Mouse (Mus musculus) macrophage (primary cell): Measurements from ENCODE around the gene Nf2. TPM values are rescaled to one million over a fixed set of nuclear protein-coding genes. Genes with fewer than 3 reads are reported as not detected.
"Not testable (repeated sequence)": the region's sequence is repeated elsewhere in the genome, so short reads cannot be mapped to it uniquely, and the experiment has no call there.

Experiments used
- H3K27ac ChIP-seq: fragments of 350-480 bp; formaldehyde crosslinking; 2 replicates; pipeline ENCODE4 v1.9.0; 2021
- H3K36me3 ChIP-seq: fragments of 350-480 bp; formaldehyde crosslinking; 2 replicates; pipeline ENCODE4 v1.9.0; 2021; ENCODE audit errors: inconsistent target
- H3K4me3 ChIP-seq: fragments of 350-480 bp; formaldehyde crosslinking; 2 replicates; pipeline ENCODE4 v1.9.0; 2021; ENCODE audit errors: inconsistent target
- H3K79me2 ChIP-seq: fragments of 350-480 bp; formaldehyde crosslinking; 2 replicates; pipeline ENCODE4 v1.9.0; 2021; ENCODE audit errors: inconsistent target
- WGBS: methylation state at CpG from one replicate; pipeline ENCODE4 v1.1.7; 2026; ENCODE audit warnings: inconsistent platforms; ENCODE audit not compliant: missing documents; 5-methylcytosine and 5-hydroxymethylcytosine counted together
- polyA plus RNA-seq: library from polyadenylated mRNA; stranded (reverse); fragments of 250-400 nt; gene quantifications from 3 replicates; pipeline ENCODE4 v1.2.4, GENCODE M21; 2018; ENCODE audit warnings: inconsistent platforms

Gene Nf2
- polyA plus RNA-seq, 1 experiment from 2014 or later, result 60.3 TPM

DNA sequence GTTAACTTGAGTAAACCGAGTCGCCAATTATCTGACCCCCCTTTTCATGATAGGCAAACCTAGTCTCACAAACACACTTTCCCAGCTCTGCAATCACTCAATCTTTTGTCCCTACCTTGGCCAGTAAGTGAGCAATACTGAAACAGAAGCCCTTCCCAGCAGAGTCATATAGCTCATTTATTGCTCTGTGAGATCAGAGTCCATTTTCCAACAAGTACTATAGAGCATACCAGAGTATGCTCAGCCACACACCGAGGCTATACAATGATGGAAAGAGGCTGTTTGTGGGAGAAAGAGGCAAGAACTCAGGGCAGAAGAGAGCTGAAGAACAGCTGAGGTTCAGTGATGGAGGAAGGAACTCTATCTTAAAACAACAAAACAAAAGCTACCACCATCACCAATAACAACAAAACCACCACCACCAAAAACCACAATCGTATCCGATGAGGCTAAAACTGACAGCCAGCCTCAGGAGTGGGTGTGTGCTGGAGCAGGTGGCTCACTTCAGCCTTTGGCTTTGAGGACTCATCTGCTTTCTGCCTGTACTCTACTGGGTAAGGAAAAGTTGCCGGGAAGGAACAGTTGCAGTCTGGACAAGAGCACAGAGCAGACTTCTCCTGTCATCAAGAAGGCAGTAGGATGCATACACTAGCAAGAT is 25.6 kb downstream of the Nf2 start:
- Histone ChIP-seq H3K4me3 (no peak overlapping the region), H3K79me2 (peaks cover 50% of the 10 kb centered on the region)
- 82% methylated on average over 6 of the region's 6 CpGs for WGBS

DNA sequence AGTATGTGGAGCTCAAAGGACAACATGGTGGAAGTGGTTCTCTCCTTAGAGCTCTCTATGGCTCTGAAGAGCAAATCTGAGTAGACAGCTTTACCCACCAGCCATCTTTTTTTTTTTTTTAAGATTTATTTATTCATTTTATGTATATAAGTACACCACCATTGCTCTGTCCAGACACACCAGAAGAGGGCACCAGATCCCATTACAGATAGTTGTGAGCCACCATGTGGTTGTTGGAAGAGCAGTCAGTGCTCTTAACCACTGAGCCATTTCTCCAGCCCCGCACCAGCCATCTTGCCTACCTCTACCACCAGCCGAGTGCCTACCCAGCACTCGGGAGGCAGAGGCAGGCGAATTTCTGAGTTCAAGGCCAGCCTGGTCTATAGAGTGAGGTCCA is 26.9 kb downstream of the Nf2 start:
- WGBS, result 84% methylated on average over 4 of the region's 4 CpGs
- not testable (repeated sequence) for H3K4me3 ChIP-seq, H3K27ac ChIP-seq
- Histone ChIP-seq H3K79me2 (peaks cover 36% of the 10 kb centered on the region), H3K36me3 (peaks cover 16% of the 10 kb centered on the region; the same call in 1 of the 2 replicates)

More for the DNA sequence above, 25.6 kb downstream of the Nf2 start:
- H3K27ac ChIP-seq, result no peak overlapping the region
- peaks cover 10% of the 10 kb centered on the region; the same call in 1 of the 2 replicates for H3K36me3 ChIP-seq

DNA sequence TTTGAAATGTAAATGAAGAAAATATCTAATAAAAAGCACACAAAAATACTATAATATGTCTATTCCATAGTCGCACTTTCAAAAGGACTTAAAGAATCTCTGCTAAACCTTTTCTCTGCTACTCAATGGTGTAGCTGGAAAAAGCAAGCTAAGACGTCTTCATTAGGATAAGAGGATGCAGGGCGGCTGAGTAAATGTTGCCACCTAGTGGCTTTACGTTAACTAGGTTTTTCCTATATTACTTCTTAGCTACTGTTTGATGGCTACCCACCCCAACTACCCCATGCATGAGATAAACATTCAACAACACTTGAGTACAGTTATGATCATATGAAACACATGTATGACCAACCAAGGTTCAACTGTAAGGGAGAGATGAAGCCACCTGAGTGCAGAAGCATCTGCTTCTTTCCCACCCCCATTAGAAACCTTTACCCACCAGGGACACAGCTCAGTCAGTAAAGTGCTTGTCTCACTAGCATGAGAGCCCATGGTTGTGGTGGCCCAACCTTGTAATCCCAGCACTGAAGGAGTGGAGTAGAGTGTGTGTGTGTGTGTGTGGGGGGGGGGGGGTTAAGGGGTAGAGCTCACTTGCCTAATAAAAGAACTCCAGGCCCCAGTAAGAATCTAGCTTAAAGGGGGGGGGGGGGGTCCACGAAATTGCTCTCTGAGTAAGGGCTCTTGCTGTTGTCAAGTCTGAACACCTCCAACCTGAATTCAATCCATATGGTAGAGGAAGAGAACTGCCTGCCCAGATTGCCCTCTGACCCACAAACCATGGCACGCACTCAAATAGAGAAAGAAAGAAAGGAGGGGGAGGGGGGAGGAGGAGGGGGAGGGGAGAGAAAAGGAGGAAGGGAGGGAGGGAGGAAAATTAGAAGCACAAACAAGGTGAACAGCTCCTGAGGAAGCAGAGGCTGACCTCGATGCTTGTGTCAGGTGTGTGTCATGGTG is 27.6 kb downstream of the Nf2 start:
- no peak overlapping the region for H3K4me3 ChIP-seq
- 86% methylated on average over 5 of the region's 7 CpGs for WGBS
- H3K79me2 ChIP-seq, result peaks cover 31% of the 10 kb centered on the region
- no peak overlapping the region for H3K27ac ChIP-seq
- peaks cover 16% of the 10 kb centered on the region; the same call in 1 of the 2 replicates for H3K36me3 ChIP-seq

DNA sequence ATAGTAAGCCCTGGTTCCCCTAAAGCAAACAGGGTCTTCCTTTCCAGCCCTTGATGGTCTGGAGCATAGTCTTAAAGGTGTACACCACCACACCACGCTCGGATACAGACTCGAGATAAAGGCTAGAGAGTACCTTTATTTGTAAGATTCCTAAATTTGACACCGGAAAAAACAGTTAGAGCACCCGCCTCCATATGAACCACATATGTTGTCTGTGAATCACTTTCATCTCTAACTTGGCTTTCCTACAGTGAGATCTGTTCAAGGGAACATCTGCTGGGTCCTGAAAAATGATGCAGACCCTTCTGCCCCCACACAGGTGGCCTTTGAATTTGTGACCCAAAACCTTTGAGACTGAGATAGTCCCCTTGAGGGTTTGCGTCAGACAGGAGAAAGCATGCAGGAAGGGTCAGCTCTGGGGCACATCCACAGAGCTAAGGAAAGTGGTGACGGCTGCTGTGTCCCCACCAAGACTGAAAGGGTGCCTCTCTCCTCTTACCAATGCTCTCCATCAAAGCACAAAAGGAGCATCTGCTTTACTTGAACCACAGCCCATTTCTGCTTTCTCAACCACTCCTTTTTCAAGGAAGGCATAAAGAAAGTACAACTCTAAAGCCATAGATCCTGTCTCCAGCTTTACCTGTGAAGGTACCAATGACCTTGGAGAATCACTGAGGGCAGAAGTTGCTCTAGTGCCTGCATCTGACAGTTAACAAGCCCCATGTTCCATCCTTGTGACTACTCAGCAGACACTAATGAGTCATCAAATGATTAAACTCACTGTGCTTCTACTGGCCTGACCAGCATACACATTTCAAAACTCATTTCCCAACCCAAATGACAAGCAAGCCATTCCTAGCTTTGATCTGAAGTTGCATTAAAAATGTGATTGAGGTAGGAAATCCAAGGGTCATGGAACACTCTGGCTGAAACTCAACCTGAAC is 34.6 kb downstream of the Nf2 start:
- H3K36me3 ChIP-seq, result peaks cover 15% of the 10 kb centered on the region; the same call in 1 of the 2 replicates
- no peaks in the 10 kb centered on the region for H3K79me2 ChIP-seq
- H3K27ac ChIP-seq, result peak overlapping the region; percentile 59
- no peak overlapping the region for H3K4me3 ChIP-seq
- WGBS, result 96% methylated on average over 7 of the region's 7 CpGs

DNA sequence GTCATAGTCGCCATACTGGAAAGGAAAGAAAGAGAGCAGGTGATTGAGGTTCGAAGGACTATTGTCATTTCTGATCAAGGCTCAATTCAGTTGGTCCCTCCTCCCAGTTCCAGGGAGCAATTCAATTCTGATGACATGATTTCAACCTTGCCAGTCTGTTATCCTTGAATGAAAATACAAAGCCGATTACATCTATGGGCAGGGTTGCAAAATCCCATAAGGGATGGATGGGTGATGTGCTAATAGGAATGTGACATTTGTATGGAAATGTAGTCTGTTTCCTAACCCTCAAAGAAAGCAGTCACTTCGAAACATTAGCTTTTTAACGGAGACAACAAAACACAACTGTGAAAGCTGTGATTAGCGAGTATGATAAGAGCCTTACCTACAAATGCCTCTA is 41.0 kb downstream of the Nf2 start:
- Histone ChIP-seq H3K27ac (no peak overlapping the region), H3K4me3 (no peak overlapping the region), H3K36me3 (peaks cover 12% of the 10 kb centered on the region; the same call in 1 of the 2 replicates), H3K79me2 (no peaks in the 10 kb centered on the region)
- 97% methylated on average over 6 of the region's 6 CpGs for WGBS

GRCm38 (mm10) chr11:4806031-4806715 is 43.2 kb downstream of the Nf2 start:
- peaks cover 12% of the 10 kb centered on the region; the same call in 1 of the 2 replicates for H3K36me3 ChIP-seq
- 100% methylated on average over 6 of the region's 6 CpGs for WGBS
- no peak overlapping the region for H3K27ac ChIP-seq
- H3K4me3 ChIP-seq, result no peak overlapping the region
- no peaks in the 10 kb centered on the region for H3K79me2 ChIP-seq

- WGBS, result 86% methylated on average over 6 of the region's 6 CpGs
- peaks cover 12% of the 10 kb centered on the region; the same call in 1 of the 2 replicates for H3K36me3 ChIP-seq
- no peak overlapping the region for H3K4me3 ChIP-seq
- H3K79me2 ChIP-seq, result no peaks in the 10 kb centered on the region
- H3K27ac ChIP-seq, result no peak overlapping the region
Measured at GRCm38 (mm10) chr11:4804921-4805562, 44.3 kb downstream of the Nf2 start.

DNA sequence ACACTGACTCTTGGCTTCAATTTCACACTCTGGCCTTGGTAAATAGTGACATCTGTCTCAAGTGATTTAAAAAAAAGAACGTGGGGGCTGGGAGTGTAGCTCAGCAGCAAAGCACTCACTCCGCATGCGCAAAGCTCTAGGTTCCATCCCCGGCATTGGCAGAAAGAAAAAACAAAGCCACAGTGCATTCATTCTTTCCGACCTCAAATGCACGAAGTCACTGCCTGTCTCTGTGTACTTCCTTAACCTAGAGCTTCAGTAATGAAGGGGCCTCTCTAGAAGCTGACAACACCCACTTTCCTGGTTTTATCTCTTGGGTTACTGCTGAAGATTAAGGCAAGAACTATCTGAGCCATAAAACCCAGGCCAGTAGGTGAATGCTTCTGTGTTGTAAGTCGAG is 45.4 kb downstream of the Nf2 start:
- Histone ChIP-seq H3K27ac (no peak overlapping the region), H3K4me3 (no peak overlapping the region), H3K36me3 (peaks cover 11% of the 10 kb centered on the region; the same call in 1 of the 2 replicates), H3K79me2 (no peaks in the 10 kb centered on the region)
- WGBS, result 81% methylated on average over 7 of the region's 7 CpGs

- Histone ChIP-seq H3K36me3 (peaks cover 6% of the 10 kb centered on the region; the same call in 1 of the 2 replicates), H3K27ac (no peak overlapping the region), H3K4me3 (no peak overlapping the region), H3K79me2 (no peaks in the 10 kb centered on the region)
- 43% methylated on average over 7 of the region's 7 CpGs for WGBS
Measured at GRCm38 (mm10) chr11:4803426-4803825, 45.9 kb downstream of the Nf2 start.

DNA sequence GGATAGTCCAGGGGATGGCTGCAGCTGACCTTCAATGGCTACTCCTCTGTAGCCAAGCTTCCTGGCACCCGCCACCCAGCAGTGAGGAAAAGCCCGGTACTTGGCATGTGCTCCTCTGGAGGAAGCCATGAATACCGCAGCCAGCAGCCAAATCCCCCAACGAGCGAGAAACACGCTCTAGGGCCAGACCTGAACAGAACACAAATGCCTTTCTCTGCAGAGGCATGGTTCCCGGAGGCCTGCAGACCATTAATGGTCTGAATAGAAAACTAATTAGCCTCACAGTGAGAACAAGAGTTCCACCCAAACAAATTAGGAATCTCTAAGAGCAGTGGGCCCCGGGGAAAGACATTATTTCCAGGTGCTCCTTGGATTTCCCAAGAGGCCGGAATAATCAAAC is 46.3 kb downstream of the Nf2 start:
- no peak overlapping the region for H3K4me3 ChIP-seq
- no peak overlapping the region for H3K27ac ChIP-seq
- H3K36me3 ChIP-seq, result peaks cover 4% of the 10 kb centered on the region; the same call in 1 of the 2 replicates
- 96% methylated on average over 9 of the region's 9 CpGs for WGBS
- H3K79me2 ChIP-seq, result no peaks in the 10 kb centered on the region

GRCm38 (mm10) chr11:4802401-4802800 is 46.9 kb downstream of the Nf2 start:
- not testable (repeated sequence) for H3K79me2 ChIP-seq, H3K36me3 ChIP-seq, H3K4me3 ChIP-seq, H3K27ac ChIP-seq
- 97% methylated on average over 2 of the region's 2 CpGs for WGBS

DNA sequence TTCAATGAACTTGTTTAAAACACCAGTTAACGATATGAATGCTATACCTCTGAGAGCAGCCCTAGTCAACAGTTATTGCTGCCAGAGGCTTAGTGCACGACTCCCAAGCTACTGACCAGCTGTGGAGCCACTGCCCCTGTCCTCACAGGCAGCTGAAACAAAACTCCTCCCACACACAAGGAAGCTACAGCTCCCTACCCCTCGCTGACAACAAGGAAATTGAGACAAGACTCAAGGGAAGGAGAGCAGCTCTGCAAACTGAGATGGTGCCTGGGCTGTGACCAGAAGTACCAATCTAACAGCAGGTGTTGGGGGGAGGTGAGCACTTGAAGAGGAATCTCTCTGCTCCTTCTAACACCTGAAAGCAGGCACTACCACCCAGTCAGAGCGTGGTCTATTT is 48.7 kb downstream of the Nf2 start:
- peaks cover 5% of the 10 kb centered on the region; the same call in 1 of the 2 replicates for H3K36me3 ChIP-seq
- 94% methylated on average over 4 of the region's 4 CpGs for WGBS
- no peak overlapping the region for H3K4me3 ChIP-seq
- H3K27ac ChIP-seq, result no peak overlapping the region
- no peaks in the 10 kb centered on the region for H3K79me2 ChIP-seq

GRCm38 (mm10) chr11:4793006-4793405 is 56.3 kb downstream of the Nf2 start:
- peaks cover 51% of the 10 kb centered on the region for H3K36me3 ChIP-seq
- 92% methylated on average over 3 of the region's 3 CpGs for WGBS
- no peak overlapping the region for H3K27ac ChIP-seq
- H3K4me3 ChIP-seq, result no peak overlapping the region
- no peaks in the 10 kb centered on the region for H3K79me2 ChIP-seq
